Mouse (Mus musculus): ENCODE measurements around the gene Hist1h4c. TPM values are rescaled to one million over a fixed set of nuclear protein-coding genes. Genes with fewer than 3 reads are reported as not detected.

Gene Hist1h4c
- total and polyA plus RNA-seq, 3 experiments = 2.2 to 240 (median 123) TPM

DNA sequence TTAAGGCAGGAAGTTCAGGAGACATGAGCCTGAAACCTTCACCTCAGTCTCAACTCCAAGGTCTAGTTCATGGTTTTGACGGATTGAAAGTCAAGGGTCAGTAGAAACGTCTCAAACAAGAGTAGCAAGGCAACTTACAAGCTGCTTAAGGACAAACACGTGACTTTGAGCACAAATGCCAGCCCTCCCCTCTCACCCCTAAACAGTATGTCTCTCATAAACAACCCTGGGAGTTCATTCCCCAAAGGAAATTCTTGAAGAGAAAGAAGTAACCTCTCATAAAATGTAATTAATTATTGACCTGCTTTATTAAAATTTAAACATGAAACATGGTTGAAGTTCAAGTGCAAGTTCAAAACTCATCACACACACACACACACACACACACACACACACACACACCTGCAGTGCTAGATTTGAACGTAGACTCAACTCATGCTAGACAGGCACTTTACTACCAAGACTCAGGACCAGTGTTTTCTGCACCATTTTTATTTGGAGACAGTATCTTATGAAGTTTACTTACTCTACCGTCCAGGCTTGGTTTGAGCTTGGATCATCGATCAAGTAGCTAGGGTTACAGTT, 4.3 kb downstream of the Hist1h4c start:
- ATAC-seq (ENCODE audit: extremely low read depth, insufficient number of reproducible peaks, low FRiP score, poor library complexity, severe bottlenecking) = no peak
- H3K4me1 ChIP-seq (ENCODE audit: insufficient read depth, low read depth, low read length) = peaks cover 29% of the 10 kb centered on the region

DNA sequence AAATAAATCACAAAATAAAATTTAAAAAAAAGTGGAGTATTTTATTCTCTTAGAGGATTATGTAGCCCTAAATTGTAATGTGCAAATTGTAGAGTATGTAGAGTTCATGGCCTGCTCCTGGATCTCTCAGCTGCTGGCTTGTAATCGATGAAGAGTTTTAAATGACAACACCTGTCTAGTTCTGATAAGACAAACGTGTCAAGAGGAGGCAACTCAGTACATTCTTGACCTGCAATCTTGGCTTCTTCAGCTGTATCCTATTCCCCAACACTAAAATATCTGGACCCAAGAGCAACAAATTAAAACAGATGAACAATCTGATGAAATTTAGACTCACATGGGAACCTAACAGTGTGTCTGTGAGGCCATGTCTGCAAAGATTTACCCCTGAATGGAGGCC, 8.8 kb downstream of the Hist1h4c start:
- H3K9me3 ChIP-seq (replicated peaks) = no peaks in the 10 kb centered on the region
- TF ChIP-seq GATA2 (IDR thresholded peaks at IDR 0.05; ENCODE audit: borderline replicate concordance, low read depth, low read length) = no peak
- no peak for TF ChIP-seq POLR2AphosphoS5 (IDR thresholded peaks at IDR 0.05; ENCODE audit: insufficient replicate concordance, low read depth, low read length)
- 0 out of 2 replicates have a peak, but pooled peaks have one; percentile 10 for TF ChIP-seq TAL1 (conservative IDR thresholded peaks at IDR 0.05; ENCODE audit: low read depth, low read length)
- TF ChIP-seq CTCF (IDR thresholded peaks at IDR 0.05; ENCODE audit: low read depth, low read length) = no peak
- no peak overlapping the region for H3K4me3 ChIP-seq (ENCODE audit: low read depth, low read length)
- no peaks in the 10 kb centered on the region for H3K27me3 ChIP-seq (ENCODE audit: insufficient read depth, low read length)
- ATAC-seq (ENCODE audit: extremely low read depth, insufficient number of reproducible peaks, low FRiP score, poor library complexity, severe bottlenecking) (no peak), DNase-seq (ENCODE audit: low spot score) (no peak)
- H3K36me3 ChIP-seq (replicated peaks) = peaks cover 3% of the 10 kb centered on the region
- H3K4me1 ChIP-seq (ENCODE audit: insufficient read depth, low read depth, low read length) = peaks cover 29% of the 10 kb centered on the region

More for the DNA sequence above, 4.3 kb downstream of the Hist1h4c start:
- no peak overlapping the region for H3K4me3 ChIP-seq (ENCODE audit: low read depth, low read length)
- no peaks in the 10 kb centered on the region for H3K9me3 ChIP-seq (replicated peaks)
- peaks cover 3% of the 10 kb centered on the region for H3K36me3 ChIP-seq (replicated peaks)
- H3K27me3 ChIP-seq (ENCODE audit: insufficient read depth, low read length) = no peaks in the 10 kb centered on the region
- TF ChIP-seq POLR2AphosphoS5 (IDR thresholded peaks at IDR 0.05; ENCODE audit: insufficient replicate concordance, low read depth, low read length) (no peak), CTCF (IDR thresholded peaks at IDR 0.05; ENCODE audit: low read depth, low read length) (no peak), TAL1 (conservative IDR thresholded peaks at IDR 0.05; ENCODE audit: low read depth, low read length) (no peak)
- DNase-seq (ENCODE audit: low spot score) = no peak

DNA sequence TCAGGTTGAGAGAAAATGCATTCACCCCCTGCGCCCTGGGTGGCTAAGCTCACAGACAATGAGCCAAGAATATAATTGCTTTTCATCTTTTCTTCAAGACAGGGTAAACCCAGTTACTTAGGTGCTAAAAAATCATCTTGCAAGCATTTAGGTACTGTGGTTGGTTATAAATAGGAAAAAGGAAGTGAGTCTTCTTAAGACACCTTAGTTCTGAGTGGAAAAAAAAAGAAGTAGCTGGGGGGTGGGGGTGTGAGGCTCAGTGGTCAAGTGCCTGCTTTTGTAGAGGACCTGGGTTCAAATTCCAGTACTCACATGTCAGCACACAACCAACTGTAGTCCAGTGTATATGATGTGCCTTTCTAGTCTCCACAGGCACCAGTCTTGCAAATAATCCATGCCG, 9.3 kb downstream of the Hist1h4c start:
- ATAC-seq (ENCODE audit: extremely low read depth, insufficient number of reproducible peaks, low FRiP score, poor library complexity, severe bottlenecking) = no peak

DNA sequence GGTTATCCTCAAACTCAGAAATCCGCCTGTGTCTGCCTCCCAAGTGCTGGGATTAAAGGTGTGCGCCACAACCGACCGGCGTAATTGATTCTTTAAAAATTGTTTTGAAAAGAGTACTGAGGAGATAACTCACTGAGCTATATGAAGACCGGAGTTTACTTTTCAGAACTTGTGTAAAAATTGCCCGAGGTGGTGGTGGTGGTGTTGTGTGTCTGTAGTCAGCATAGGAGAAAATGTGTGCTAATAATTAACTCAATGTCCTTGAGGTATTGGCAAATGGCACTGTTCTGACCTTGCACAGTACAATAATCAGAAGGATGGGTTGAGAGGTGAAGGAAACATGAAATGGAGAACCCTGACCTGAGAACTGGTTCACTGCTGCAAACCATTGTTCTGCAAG, 10.3 kb downstream of the Hist1h4c start:
- Histone ChIP-seq H3K27me3 (ENCODE audit: insufficient read depth, low read length) (no peaks in the 10 kb centered on the region), H3K36me3 (replicated peaks) (peaks cover 3% of the 10 kb centered on the region), H3K4me1 (ENCODE audit: insufficient read depth, low read depth, low read length) (peaks cover 29% of the 10 kb centered on the region), H3K9me3 (replicated peaks) (no peaks in the 10 kb centered on the region), H3K4me3 (ENCODE audit: low read depth, low read length) (no peak overlapping the region)
- DNase-seq (ENCODE audit: low spot score) (no peak), ATAC-seq (ENCODE audit: extremely low read depth, insufficient number of reproducible peaks, low FRiP score, poor library complexity, severe bottlenecking) (no peak)
- TF ChIP-seq GATA1 (IDR thresholded peaks at IDR 0.05; ENCODE audit: borderline replicate concordance, low read length) (no peak), CTCF (IDR thresholded peaks at IDR 0.05; ENCODE audit: low read depth, low read length) (no peak), POLR2AphosphoS5 (IDR thresholded peaks at IDR 0.05; ENCODE audit: insufficient replicate concordance, low read depth, low read length) (no peak), GATA2 (IDR thresholded peaks at IDR 0.05; ENCODE audit: borderline replicate concordance, low read depth, low read length) (no peak)

More for the DNA sequence above, 9.3 kb downstream of the Hist1h4c start:
- Histone ChIP-seq H3K4me3 (ENCODE audit: low read depth, low read length) (no peak overlapping the region), H3K9me3 (replicated peaks) (no peaks in the 10 kb centered on the region), H3K27me3 (ENCODE audit: insufficient read depth, low read length) (no peaks in the 10 kb centered on the region), H3K4me1 (ENCODE audit: insufficient read depth, low read depth, low read length) (peaks cover 29% of the 10 kb centered on the region), H3K36me3 (replicated peaks) (peaks cover 3% of the 10 kb centered on the region)
- no peak for DNase-seq (ENCODE audit: low spot score)
- TF ChIP-seq CTCF (IDR thresholded peaks at IDR 0.05; ENCODE audit: low read depth, low read length) (no peak), POLR2AphosphoS5 (IDR thresholded peaks at IDR 0.05; ENCODE audit: insufficient replicate concordance, low read depth, low read length) (no peak), GATA2 (IDR thresholded peaks at IDR 0.05; ENCODE audit: borderline replicate concordance, low read depth, low read length) (no peak), TAL1 (conservative IDR thresholded peaks at IDR 0.05; ENCODE audit: low read depth, low read length) (no peak), GATA1 (IDR thresholded peaks at IDR 0.05; ENCODE audit: borderline replicate concordance, low read length) (no peak)

DNA sequence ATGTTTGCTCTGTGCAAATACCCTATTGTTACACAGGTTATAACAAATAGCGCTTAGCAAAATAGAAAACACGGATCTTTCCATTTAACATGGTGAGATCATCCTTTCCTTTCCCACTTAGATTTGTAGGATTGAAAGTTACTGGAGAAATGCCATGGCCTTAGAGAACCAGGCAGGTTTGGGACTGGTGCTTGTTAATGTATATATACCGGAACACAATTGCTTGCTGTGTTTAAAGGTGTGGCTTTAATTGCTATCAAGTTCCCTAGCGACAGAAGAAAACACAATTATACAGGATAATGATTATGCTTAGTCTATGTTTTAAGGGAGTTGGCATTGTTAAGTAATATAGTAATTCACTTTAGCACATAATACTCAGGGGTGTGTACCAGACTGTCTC, 11.1 kb downstream of the Hist1h4c start:
- Histone ChIP-seq H3K27me3 (ENCODE audit: insufficient read depth, low read length) (no peaks in the 10 kb centered on the region), H3K36me3 (replicated peaks) (peaks cover 3% of the 10 kb centered on the region), H3K4me1 (ENCODE audit: insufficient read depth, low read depth, low read length) (peaks cover 35% of the 10 kb centered on the region), H3K4me3 (ENCODE audit: low read depth, low read length) (no peak overlapping the region), H3K9me3 (replicated peaks) (no peaks in the 10 kb centered on the region)
- no peak for TF ChIP-seq POLR2AphosphoS5 (IDR thresholded peaks at IDR 0.05; ENCODE audit: insufficient replicate concordance, low read depth, low read length)
- TF ChIP-seq CTCF (IDR thresholded peaks at IDR 0.05; ENCODE audit: low read depth, low read length) = no peak
- no peak for TF ChIP-seq GATA2 (IDR thresholded peaks at IDR 0.05; ENCODE audit: borderline replicate concordance, low read depth, low read length)
- no peak for TF ChIP-seq TAL1 (conservative IDR thresholded peaks at IDR 0.05; ENCODE audit: low read depth, low read length)
- TF ChIP-seq GATA1 (IDR thresholded peaks at IDR 0.05; ENCODE audit: borderline replicate concordance, low read length) = no peak
- ATAC-seq (ENCODE audit: extremely low read depth, insufficient number of reproducible peaks, low FRiP score, poor library complexity, severe bottlenecking) (no peak), DNase-seq (ENCODE audit: low spot score) (no peak)

DNA sequence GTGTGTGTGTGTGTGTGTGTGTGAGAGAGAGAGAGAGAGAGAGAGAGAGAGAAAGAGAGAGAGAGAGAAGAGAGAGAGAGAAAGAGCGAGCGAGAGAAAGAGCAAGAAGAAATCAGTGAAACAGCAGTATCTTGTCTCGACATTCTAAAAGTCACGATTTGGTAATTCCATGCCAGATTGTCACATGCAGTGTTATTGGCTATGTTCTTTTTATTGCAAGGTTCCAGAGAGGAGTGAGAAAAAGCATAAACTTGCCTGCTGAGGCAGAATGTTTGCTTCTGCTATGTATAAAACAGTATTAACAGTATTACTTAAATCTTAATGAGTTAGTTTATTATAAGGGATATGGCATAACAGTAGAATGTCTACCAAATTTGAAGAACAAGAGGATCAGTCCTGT, 12.3 kb downstream of the Hist1h4c start:
- Histone ChIP-seq H3K4me3 (ENCODE audit: low read depth, low read length) (no peak overlapping the region; the same call in 1 of the 2 replicates), H3K27me3 (ENCODE audit: insufficient read depth, low read length) (no peaks in the 10 kb centered on the region), H3K4me1 (ENCODE audit: insufficient read depth, low read depth, low read length) (peaks cover 39% of the 10 kb centered on the region), H3K36me3 (replicated peaks) (peaks cover 3% of the 10 kb centered on the region), H3K9me3 (replicated peaks) (no peaks in the 10 kb centered on the region)
- no peak for TF ChIP-seq GATA2 (IDR thresholded peaks at IDR 0.05; ENCODE audit: borderline replicate concordance, low read depth, low read length)
- no peak for TF ChIP-seq GATA1 (IDR thresholded peaks at IDR 0.05; ENCODE audit: borderline replicate concordance, low read length)
- TF ChIP-seq CTCF (IDR thresholded peaks at IDR 0.05; ENCODE audit: low read depth, low read length) = no peak
- TF ChIP-seq POLR2AphosphoS5 (IDR thresholded peaks at IDR 0.05; ENCODE audit: insufficient replicate concordance, low read depth, low read length) = no peak
- no peak for TF ChIP-seq TAL1 (conservative IDR thresholded peaks at IDR 0.05; ENCODE audit: low read depth, low read length)
- DNase-seq (ENCODE audit: low spot score) (no peak), ATAC-seq (ENCODE audit: extremely low read depth, insufficient number of reproducible peaks, low FRiP score, poor library complexity, severe bottlenecking) (no peak)
